18 mouse cellular contexts compared by ENCODE assay signal in genomic region chr9:46035290-46035871, GRCm38 (mm10). TPM values are rescaled to one million over a fixed set of nuclear protein-coding genes. Genes with fewer than 3 reads are reported as not detected.
DNase-seq lines count a peak whose midpoint lies in the region; ATAC-seq and TF ChIP-seq lines count a peak whose summit lies in the region.
"Had no signal": no experiment of that assay in that cellular context is flagged by ENCODE, and none has a peak within 500 bp of the region (broad histone marks: within the 10 kb centered on the region; RNA-seq: fewer than 3 reads in every experiment).

No protein-coding gene starts in this region.

- in situ Hi-C loops in ES-E14 (cut with MboI; ENCODE audit: low sequenced_read_pairs in 2 of 2, unreplicated experiment in 2 of 2): no loop called here

- intact Hi-C loops in left cerebral cortex, postnatal 25 days (cut with DNase I): no loop called here

- peak overlapping the region; percentile 12; the same call in 1 of the 2 replicates for H3K27ac ChIP-seq in hindbrain, embryonic 12.5 days
- no peak overlapping the region for H3K27ac ChIP-seq in hindbrain, embryonic 10.5 days
- H3K27ac ChIP-seq in lung, embryonic 16.5 days (ENCODE audit: low read length): no peak overlapping the region
- H3K27ac ChIP-seq in ES-E14 (ENCODE audit: insufficient read depth, low read depth, low read length, poor library complexity, severe bottlenecking): peak overlapping the region; percentile 79
- H3K27ac ChIP-seq in liver, postnatal 0 days (ENCODE audit: low read depth): no peak overlapping the region
- H3K27ac ChIP-seq: forebrain, embryonic 15.5 days; neural tube, embryonic 15.5 days had no signal

- no peak for ATAC-seq in hindbrain, embryonic 12.5 days (ENCODE audit: low FRiP score)
- ATAC-seq in lung, embryonic 16.5 days (ENCODE audit: low read depth): peak; percentile 24; the same call in 1 of the 2 replicates
- ATAC-seq in liver, postnatal 0 days: no peak
- ATAC-seq: CD4-positive, CD25-positive, alpha-beta regulatory T cell, adult 4 months; forebrain, embryonic 15.5 days; inflammation-experienced regulatory T-cells, adult 6 months had no signal

- H3K4me3 ChIP-seq in hindbrain, embryonic 12.5 days: no peak overlapping the region
- no peak overlapping the region for H3K4me3 ChIP-seq in hindbrain, embryonic 10.5 days
- no peak overlapping the region for H3K4me3 ChIP-seq in lung, embryonic 16.5 days (ENCODE audit: low read length)
- H3K4me3 ChIP-seq in ES-E14 (ENCODE audit: insufficient read depth in 1 of 2, low read depth in 1 of 2, low read length in 2 of 2, poor library complexity in 1 of 2, severe bottlenecking in 1 of 2): no peak overlapping the region
- no peak overlapping the region for H3K4me3 ChIP-seq in liver, postnatal 0 days (ENCODE audit: low read depth, low read length)
- H3K4me3 ChIP-seq: forebrain, embryonic 15.5 days; neural tube, embryonic 15.5 days had no signal

- DNase-seq in hindbrain, embryonic 10.5 days (ENCODE audit: low spot score): no peak
- DNase-seq in lung, adult 18-20 months: no peak
- no peak for DNase-seq in ES-E14 (ENCODE audit: low read depth, low spot score)
- peak; percentile 52 for DNase-seq in brain, adult 2 months (ENCODE audit: low read depth, low spot score)
- no peak for DNase-seq in liver, postnatal 0 days
- no peak for DNase-seq in left cerebral cortex, postnatal 25 days (ENCODE audit: low spot score in 2 of 2)
- DNase-seq: adrenal gland, adult 8-10 months; cerebellum, adult 9-11 months; gastrocnemius, postnatal 14 days; lung, postnatal 14 days; right cerebral cortex, postnatal 25 days; thymus, postnatal 25 days had no signal

- TF ChIP-seq CTCF in liver, postnatal 0 days (IDR thresholded peaks at IDR 0.05; ENCODE audit: low read depth): no peak

- no peaks in the 10 kb centered on the region for H3K27me3 ChIP-seq in hindbrain, embryonic 12.5 days
- no peaks in the 10 kb centered on the region for H3K27me3 ChIP-seq in hindbrain, embryonic 10.5 days (ENCODE audit: insufficient read depth, poor library complexity, severe bottlenecking)
- H3K27me3 ChIP-seq in lung, embryonic 16.5 days (ENCODE audit: control insufficient read depth, insufficient read depth, low read depth, low read length): no peaks in the 10 kb centered on the region
- no peaks in the 10 kb centered on the region for H3K27me3 ChIP-seq in liver, postnatal 0 days (ENCODE audit: insufficient read depth, low read length)
- H3K27me3 ChIP-seq: forebrain, embryonic 15.5 days; neural tube, embryonic 15.5 days had no signal

- H3K4me1 ChIP-seq in hindbrain, embryonic 12.5 days: peaks cover 13% of the 10 kb centered on the region; the same call in 1 of the 2 replicates
- H3K4me1 ChIP-seq in hindbrain, embryonic 10.5 days (replicated peaks): no peaks in the 10 kb centered on the region; the same call in 1 of the 2 replicates
- H3K4me1 ChIP-seq in lung, embryonic 16.5 days (replicated peaks; ENCODE audit: control insufficient read depth, insufficient read depth, low read length): peaks cover 31% of the 10 kb centered on the region
- peaks cover 14 to 18% of the 10 kb centered on the region in 2 experiments for H3K4me1 ChIP-seq in ES-E14 (ENCODE audit: control insufficient read depth in 2 of 2, insufficient read depth in 2 of 2, low read length in 2 of 2, poor library complexity in 1 of 2)
- H3K4me1 ChIP-seq in liver, postnatal 0 days (ENCODE audit: insufficient read depth): peaks cover 16% of the 10 kb centered on the region

- H3K36me3 ChIP-seq in hindbrain, embryonic 12.5 days: 0 out of 2 replicates have a peak, but pooled peaks cover 6% of the 10 kb centered on the region
- H3K36me3 ChIP-seq in hindbrain, embryonic 10.5 days: peaks cover 10% of the 10 kb centered on the region
- peaks cover 4% of the 10 kb centered on the region; the same call in 1 of the 2 replicates for H3K36me3 ChIP-seq in lung, embryonic 16.5 days (ENCODE audit: control insufficient read depth, insufficient read depth, low read length)
- H3K36me3 ChIP-seq in ES-E14 (ENCODE audit: control insufficient read depth, insufficient read depth, low read length, poor library complexity, severe bottlenecking): no peaks in the 10 kb centered on the region
- H3K36me3 ChIP-seq in liver, postnatal 0 days (replicated peaks; ENCODE audit: insufficient read depth, low read length): peaks cover 2% of the 10 kb centered on the region; the same call in 1 of the 2 replicates
- H3K36me3 ChIP-seq: forebrain, embryonic 15.5 days; neural tube, embryonic 15.5 days had no signal

- TF ChIP-seq EP300 in liver, postnatal 0 days (IDR thresholded peaks at IDR 0.05; ENCODE audit: low read depth): no peak

- no peak overlapping the region for H3K4me2 ChIP-seq in hindbrain, embryonic 12.5 days (replicated peaks)
- H3K4me2 ChIP-seq in lung, embryonic 16.5 days (ENCODE audit: low read depth, low read length): no peak overlapping the region
- no peak overlapping the region for H3K4me2 ChIP-seq in liver, postnatal 0 days (ENCODE audit: low read depth, low read length)
- H3K4me2 ChIP-seq: forebrain, embryonic 15.5 days; neural tube, embryonic 15.5 days had no signal

- WGBS in hindbrain, embryonic 12.5 days: 78% methylated on average over 9 of the region's 9 CpGs
- WGBS in hindbrain, embryonic 10.5 days: 83% methylated on average over 9 of the region's 9 CpGs
- 34% methylated on average over 9 of the region's 9 CpGs for WGBS in lung, embryonic 16.5 days
- 72% methylated on average over 9 of the region's 9 CpGs for WGBS in liver, postnatal 0 days (ENCODE audit: insufficient replicate concordance)

- no peaks in the 10 kb centered on the region for H3K9me3 ChIP-seq in hindbrain, embryonic 12.5 days (replicated peaks)
- no peaks in the 10 kb centered on the region for H3K9me3 ChIP-seq in hindbrain, embryonic 10.5 days
- no peaks in the 10 kb centered on the region for H3K9me3 ChIP-seq in lung, embryonic 16.5 days (ENCODE audit: control insufficient read depth, low read length)
- no peaks in the 10 kb centered on the region for H3K9me3 ChIP-seq in ES-E14 (ENCODE audit: control insufficient read depth, insufficient read depth, low read depth, low read length)
- no peaks in the 10 kb centered on the region for H3K9me3 ChIP-seq in liver, postnatal 0 days (ENCODE audit: low read length)
- H3K9me3 ChIP-seq: forebrain, embryonic 15.5 days; neural tube, embryonic 15.5 days had no signal

- H3K9ac ChIP-seq in hindbrain, embryonic 12.5 days: no peak overlapping the region
- H3K9ac ChIP-seq in lung, embryonic 16.5 days (ENCODE audit: low read length): no peak overlapping the region
- no peak overlapping the region; the same call in 1 of the 2 replicates for H3K9ac ChIP-seq in ES-E14 (ENCODE audit: insufficient read depth, low read depth, low read length, poor library complexity, severe bottlenecking)
- no peak overlapping the region for H3K9ac ChIP-seq in liver, postnatal 0 days (replicated peaks)
- H3K9ac ChIP-seq: forebrain, embryonic 15.5 days; neural tube, embryonic 15.5 days had no signal

TF ChIP-seq in ES-E14, 5 proteins besides CTCF, POLR2A, EP300 and RAD21:
- TF ChIP-seq CHD2 (IDR thresholded peaks at IDR 0.05; ENCODE audit: low read depth, low read length) (no peak), ZC3H11A (IDR thresholded peaks at IDR 0.05; ENCODE audit: borderline replicate concordance, low read depth, low read length) (no peak), ZNF384 (IDR thresholded peaks at IDR 0.05; ENCODE audit: low read depth, low read length) (no peak), HCFC1 (IDR thresholded peaks at IDR 0.05; ENCODE audit: borderline replicate concordance, insufficient read depth, low read length) (no peak), MAFK (IDR thresholded peaks at IDR 0.05; ENCODE audit: insufficient read depth, low read depth, low read length) (no peak)

RNA-seq across cellular contexts. Expression of gene Sik3, which starts 22.8 kb away (rescaled TPM):
- polyA plus RNA-seq in hindbrain, embryonic 12.5 days (2016; fragmentation: Nextera tagmentation; extraction: Ambion mirVana): 13.9 and 14.7 TPM in 2 replicates
- polyA plus RNA-seq in hindbrain, embryonic 10.5 days (2016; fragmentation: Nextera tagmentation; extraction: Ambion mirVana): 6.1 and 7.1 TPM in 2 replicates
- 5.2 and 5.8 TPM in 2 replicates for polyA plus RNA-seq in lung, embryonic 16.5 days (2015; fragmentation: Nextera tagmentation; extraction: Ambion mirVana)
- 18.9 and 25.3 TPM in 2 replicates for total RNA-seq in ES-E14 (2012; rRNA removed)
- 5.0 TPM in 2 replicates for polyA plus RNA-seq in liver, postnatal 0 days (2015; fragmentation: Nextera tagmentation; extraction: Ambion mirVana)
- total RNA-seq in left cerebral cortex, postnatal 25 days (2021): 100 to 1,000 TPM; 114 to 121 TPM

RNA-seq across cellular contexts. Expression of gene Pafah1b2, which starts 22.9 kb away (rescaled TPM):
- 290 and 303 TPM in 2 replicates for polyA plus RNA-seq in hindbrain, embryonic 12.5 days (2016; fragmentation: Nextera tagmentation; extraction: Ambion mirVana)
- polyA plus RNA-seq in hindbrain, embryonic 10.5 days (2016; fragmentation: Nextera tagmentation; extraction: Ambion mirVana): 275 and 282 TPM in 2 replicates
- polyA plus RNA-seq in lung, embryonic 16.5 days (2015; fragmentation: Nextera tagmentation; extraction: Ambion mirVana): 149 and 157 TPM in 2 replicates
- total RNA-seq in ES-E14 (2012; rRNA removed): 51.1 and 64.9 TPM in 2 replicates
- 35.8 and 42.6 TPM in 2 replicates for polyA plus RNA-seq in liver, postnatal 0 days (2015; fragmentation: Nextera tagmentation; extraction: Ambion mirVana)
- 100 to 1,000 TPM; 203 to 206 TPM for total RNA-seq in left cerebral cortex, postnatal 25 days (2021)

Comparison
In these comparisons a context has a peak if more than half of its experiments do, and no peak if none do; other contexts are left out.
1. H3K27ac ChIP-seq: peak in hindbrain, embryonic 12.5 days (single experiment) and ES-E14 (single experiment); none in hindbrain, embryonic 10.5 days (single experiment), lung, embryonic 16.5 days (single experiment) and liver, postnatal 0 days (single experiment).